In the genomic region with DNA sequence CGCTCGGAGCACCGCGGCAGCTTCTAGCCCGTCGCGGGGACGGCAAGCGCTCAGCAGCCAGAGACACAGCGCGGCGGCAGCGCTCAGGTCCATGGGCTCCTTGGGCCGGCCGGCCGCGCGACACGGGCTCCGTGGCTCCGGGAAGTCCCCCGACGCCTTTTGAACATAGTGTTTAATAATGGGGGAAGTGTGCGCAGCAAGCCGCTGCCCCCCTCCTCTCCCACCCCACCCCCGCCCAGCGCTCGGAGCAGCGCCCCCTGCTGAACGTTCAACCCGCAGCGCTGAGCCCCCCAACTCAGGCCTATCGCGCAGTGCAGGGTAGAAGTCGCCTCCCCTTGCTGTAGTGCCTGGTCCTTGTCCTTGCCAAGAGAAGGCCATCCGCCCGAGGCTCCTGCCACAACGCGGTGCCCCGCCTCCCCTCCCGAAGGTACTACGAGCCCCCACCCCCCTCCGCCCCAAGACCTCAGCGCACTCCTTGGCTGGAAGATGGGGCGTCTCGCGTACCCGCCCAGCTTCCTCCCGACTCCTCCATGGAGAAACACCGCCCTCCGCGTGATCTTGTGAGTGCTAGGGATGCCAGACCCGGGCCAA, we compare ENCODE assay signal across 8 mouse cellular contexts. TPM values are rescaled to one million over a fixed set of nuclear protein-coding genes. Genes with fewer than 3 reads are reported as not detected.
DNase-seq lines count a peak whose midpoint lies in the region; ATAC-seq and TF ChIP-seq lines count a peak whose summit lies in the region.

TSS of gene Gdf7 (minus strand) at position 114 of the 591 bp plus-strand sequence.

- peaks cover 35% of the 10 kb centered on the region for H3K4me1 ChIP-seq in heart, embryonic 10.5 days
- peaks cover 17% of the 10 kb centered on the region; the same call in 1 of the 2 replicates for H3K4me1 ChIP-seq in heart, postnatal 0 days (ENCODE audit: control insufficient read depth, insufficient read depth)
- H3K4me1 ChIP-seq in midbrain, embryonic 10.5 days = peaks cover 47% of the 10 kb centered on the region

- TF ChIP-seq CTCF in heart, postnatal 0 days (IDR thresholded peaks at IDR 0.05; ENCODE audit: low read depth) = 0 out of 2 replicates have a peak, but pooled peaks have one; percentile 4

- no peak for ATAC-seq in heart, postnatal 0 days (ENCODE audit: insufficient read depth, low read depth)
- no peak for ATAC-seq in monocyte, adult 5-6 weeks (replicated peaks; ENCODE audit: insufficient number of reproducible peaks, low FRiP score, low TSS enrichment, poor library complexity, severe bottlenecking)
- no peak for ATAC-seq in megakaryocyte-erythroid progenitor cell, adult 5-6 weeks (replicated peaks; ENCODE audit: low FRiP score, low TSS enrichment, poor library complexity, severe bottlenecking)

- no peak for DNase-seq in heart, embryonic 10.5 days (ENCODE audit: low spot score)
- no peak for DNase-seq in heart, postnatal 25 days (ENCODE audit: low spot score)
- peak; percentile 77 for DNase-seq in R1 (ENCODE audit: low read depth, low spot score)
- no peak for DNase-seq in heart, postnatal 0 days (ENCODE audit: low spot score)
- DNase-seq in midbrain, embryonic 10.5 days (ENCODE audit: low spot score) = peak; percentile 65
- DNase-seq in layer of hippocampus, postnatal 36 days = no peak

- peaks cover 92% of the 10 kb centered on the region for H3K27me3 ChIP-seq in heart, embryonic 10.5 days (ENCODE audit: insufficient read depth, poor library complexity, severe bottlenecking)
- H3K27me3 ChIP-seq in heart, postnatal 0 days (ENCODE audit: control insufficient read depth, insufficient read depth, low read length) = peaks cover 93% of the 10 kb centered on the region
- H3K27me3 ChIP-seq in midbrain, embryonic 10.5 days (ENCODE audit: low read depth, poor library complexity, severe bottlenecking) = peaks cover 96% of the 10 kb centered on the region

- under 1% methylated on average over 53 of the region's 53 CpGs for WGBS in heart, embryonic 10.5 days
- WGBS in heart, postnatal 0 days = under 1% methylated on average over 45 of the region's 53 CpGs
- 2% methylated on average over 51 of the region's 53 CpGs for WGBS in midbrain, embryonic 10.5 days

- intact Hi-C loops in heart, postnatal 25 days (cut with DNase I) = no loop called here

- no peak within 1 kb of the TSS for H3K9ac ChIP-seq in heart, postnatal 0 days (replicated peaks; ENCODE audit: low read depth, low read length)

- H3K4me2 ChIP-seq in heart, postnatal 0 days (ENCODE audit: low read depth, low read length) = peak within 1 kb of the TSS; percentile 78

- H3K4me3 ChIP-seq in heart, embryonic 10.5 days = peak within 1 kb of the TSS; percentile 64
- H3K4me3 ChIP-seq in heart, postnatal 0 days (ENCODE audit: low read depth, low read length) = peak within 1 kb of the TSS; percentile 54
- peak within 1 kb of the TSS; percentile 59 for H3K4me3 ChIP-seq in midbrain, embryonic 10.5 days

- H3K27ac ChIP-seq in heart, embryonic 10.5 days = no peak within 1 kb of the TSS
- H3K27ac ChIP-seq in heart, postnatal 0 days (ENCODE audit: low read depth) = no peak within 1 kb of the TSS
- H3K27ac ChIP-seq in midbrain, embryonic 10.5 days (replicated peaks) = peak within 1 kb of the TSS; percentile 74

- H3K9me3 ChIP-seq in heart, embryonic 10.5 days = no peaks in the 10 kb centered on the region
- no peaks in the 10 kb centered on the region for H3K9me3 ChIP-seq in heart, postnatal 0 days (replicated peaks; ENCODE audit: control insufficient read depth, low read length)
- no peaks in the 10 kb centered on the region for H3K9me3 ChIP-seq in midbrain, embryonic 10.5 days (replicated peaks)

- TF ChIP-seq EP300 in heart, postnatal 0 days (IDR thresholded peaks at IDR 0.05; ENCODE audit: low read depth) = no peak

- H3K36me3 ChIP-seq in heart, embryonic 10.5 days = no peaks in the 10 kb centered on the region
- H3K36me3 ChIP-seq in heart, postnatal 0 days (replicated peaks; ENCODE audit: control insufficient read depth, insufficient read depth, low read length) = no peaks in the 10 kb centered on the region
- no peaks in the 10 kb centered on the region for H3K36me3 ChIP-seq in midbrain, embryonic 10.5 days

RNA-seq across cellular contexts. Expression of gene Gdf7, which starts in this region (rescaled TPM):
- 0.10 and 0.13 TPM in 2 replicates for polyA plus RNA-seq in heart, embryonic 10.5 days (2016; fragmentation: Nextera tagmentation; extraction: Ambion mirVana)
- total RNA-seq in heart, postnatal 25 days (2021) = under 1 TPM; 0.23 to 0.53 TPM
- not detected in 2 replicates for total RNA-seq in heart, postnatal 0 days (2014; rRNA removed; ENCODE audit: low replicate concordance)
- not detected in 2 replicates for polyA plus RNA-seq in heart, postnatal 0 days (2015; fragmentation: Nextera tagmentation; extraction: Ambion mirVana)
- polyA plus RNA-seq in midbrain, embryonic 10.5 days (2016; fragmentation: Nextera tagmentation; extraction: Ambion mirVana) = 0.19 and 0.48 TPM in 2 replicates
- total RNA-seq in monocyte, adult 5-6 weeks (2017) = not detected in 3 replicates
- total RNA-seq in layer of hippocampus, postnatal 36 days (2021) = under 1 TPM in 1 of 2 experiments, not detected in 1; 0.25 TPM
- not detected in 2 replicates for total RNA-seq in megakaryocyte-erythroid progenitor cell, adult 5-6 weeks (2014; fragmentation: Nextera tagmentation)
- not detected in 2 replicates for total RNA-seq in megakaryocyte-erythroid progenitor cell, adult 5-6 weeks (2017)

Comparison
In these comparisons a context has a peak if more than half of its experiments do, and no peak if none do; other contexts are left out.
1. Peak in DNase-seq, H3K4me3 ChIP-seq and H3K27ac ChIP-seq in midbrain, embryonic 10.5 days; RNA of the gene not detected or under 1 TPM.